Mouse (Mus musculus) 416B (cell line): Measurements from ENCODE around the gene Btg3.

ENCODE experiments used
- DNase-seq: peaks from one replicate; pipeline ENCODE4 v3.0.0; 2011; ENCODE audit warnings: low read depth

Btg3 gene

DNA sequence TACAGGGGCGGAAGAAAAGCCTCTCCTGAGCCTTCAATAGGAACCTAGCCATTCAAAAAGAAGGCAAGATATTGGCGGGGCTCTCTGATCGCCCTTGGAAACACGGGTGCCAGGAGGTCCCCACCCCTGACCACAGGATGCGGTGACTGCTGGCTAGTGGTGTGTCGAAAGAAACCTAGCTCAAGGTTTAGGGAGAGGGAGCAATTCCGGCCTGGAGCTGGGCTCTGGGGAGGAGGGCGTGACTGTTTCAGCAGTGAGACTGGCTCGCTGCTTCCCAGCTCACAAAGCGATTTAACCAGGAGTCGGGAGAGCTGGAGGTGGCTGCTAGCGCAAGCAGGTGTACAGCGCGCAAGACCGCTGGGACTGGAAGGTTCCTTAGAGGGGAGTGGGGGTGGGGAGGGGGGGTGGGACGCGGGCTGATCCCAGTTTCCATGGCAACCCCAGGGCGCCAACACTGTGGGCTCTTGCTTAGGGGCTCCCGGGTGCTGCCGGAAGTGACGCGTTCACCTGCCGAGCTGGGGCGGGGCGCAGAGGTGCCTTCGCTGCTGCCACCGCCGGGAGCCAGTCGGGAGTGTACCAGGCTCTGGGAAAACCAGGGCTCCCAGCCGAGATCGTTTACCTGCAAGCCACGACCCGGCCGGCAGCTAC, 75.7 kb downstream of the Btg3 start, which contains the start of gene Cxadr:
TSS of gene Cxadr (plus strand) at position 307 of the 648 bp plus-strand sequence.
- no peak for DNase-seq

DNA sequence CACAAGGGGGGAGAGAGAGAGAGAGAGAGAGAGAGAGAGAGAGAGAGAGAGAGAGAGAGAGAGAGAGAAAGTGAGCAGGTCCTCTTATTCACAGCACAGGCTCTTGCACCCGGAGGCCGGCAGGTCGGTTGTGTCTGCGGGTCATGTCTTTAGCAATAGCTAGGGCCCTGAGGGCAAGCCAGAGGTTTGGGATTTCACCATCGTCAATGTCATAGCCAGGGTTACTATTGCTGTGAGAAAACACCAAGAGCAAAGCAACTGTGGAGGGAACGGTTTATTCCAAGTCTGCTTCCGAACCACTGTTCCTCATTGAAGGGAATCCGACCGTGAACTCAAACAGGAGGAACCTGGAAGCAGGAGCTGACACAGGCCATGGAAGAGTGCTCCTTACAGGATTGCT, 80.9 kb downstream of the Btg3 start:
- DNase-seq = no peak

DNA sequence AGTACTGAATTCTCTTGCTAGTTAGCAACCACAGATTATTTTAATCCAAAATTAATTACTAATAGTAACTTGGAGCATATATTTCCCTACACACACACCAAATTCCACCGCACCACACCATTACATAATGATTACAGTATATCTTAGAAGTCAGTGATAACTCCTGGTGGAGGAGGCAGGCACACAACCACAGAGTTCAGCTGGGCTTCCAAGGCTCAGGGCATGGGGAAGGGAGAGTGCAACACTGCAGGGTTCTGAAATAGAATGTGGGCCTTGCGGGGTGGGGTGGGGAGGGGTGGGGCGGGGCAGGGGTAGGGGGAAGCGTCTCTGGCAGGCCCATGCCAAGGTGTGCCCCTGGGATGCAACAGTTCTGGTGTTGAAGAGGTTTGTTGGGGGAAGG, 81.4 kb downstream of the Btg3 start:
- no peak for DNase-seq

GRCm38 (mm10) chr16:78294606-78295275, 82.3 kb downstream of the Btg3 start:
- DNase-seq = no peak

DNA sequence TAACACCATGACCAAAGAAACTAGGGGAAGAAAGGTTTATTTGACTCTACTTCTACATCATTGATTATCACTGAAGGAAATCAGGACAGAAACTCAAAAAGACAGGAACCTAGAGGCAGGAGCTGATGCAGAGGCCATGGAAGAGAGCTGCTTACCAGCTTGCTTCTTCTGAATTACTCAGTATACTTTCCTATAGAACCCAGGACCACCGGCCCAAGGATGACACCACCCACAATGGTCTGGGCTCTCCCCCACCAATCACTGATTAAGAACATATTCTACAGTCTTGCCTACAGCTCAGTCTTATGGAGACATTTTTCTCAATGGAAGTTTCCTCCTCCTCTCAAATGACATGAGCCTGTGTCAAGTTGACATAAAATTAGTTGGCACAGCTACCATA, 82.9 kb downstream of the Btg3 start:
- no peak for DNase-seq

GRCm38 (mm10) chr16:78283231-78283630, 93.8 kb downstream of the Btg3 start:
- no peak for DNase-seq
